Mouse (Mus musculus) layer of hippocampus, adult 2 months (tissue): Measurements from ENCODE around the gene Ada. TPM values are rescaled to one million over a fixed set of nuclear protein-coding genes. Genes with fewer than 3 reads are reported as not detected.

Experiments used
- DNase-seq, 2 experiments: peaks; one replicate each; pipeline ENCODE4 v3.0.0; 2022; ENCODE audit warnings: low spot score in 2 of 2
- H3K27ac ChIP-seq: fragments of 200-600 bp; 2 replicates; pipeline ENCODE4 v1.8.1; 2022
- H3K4me3 ChIP-seq: fragments of 200-600 bp; 2 replicates; pipeline ENCODE4 v1.8.1; 2022; ENCODE audit warnings: mild to moderate bottlenecking
- CTCF ChIP-seq: fragments of 200-600 bp; conservative IDR thresholded peaks from 2 replicates; pipeline ENCODE4 v1.8.1; 2022; ENCODE audit warnings: antibody characterized with exemption, mild to moderate bottlenecking, moderate library complexity
- total RNA-seq, 2 experiments: library from RNA; stranded (reverse); gene quantifications; 2 replicates each; pipeline ENCODE4 v1.2.3; 2021

Ada gene
- total RNA-seq, 2 experiments from 2014 or later: 1.1 to 1.9 TPM

DNA sequence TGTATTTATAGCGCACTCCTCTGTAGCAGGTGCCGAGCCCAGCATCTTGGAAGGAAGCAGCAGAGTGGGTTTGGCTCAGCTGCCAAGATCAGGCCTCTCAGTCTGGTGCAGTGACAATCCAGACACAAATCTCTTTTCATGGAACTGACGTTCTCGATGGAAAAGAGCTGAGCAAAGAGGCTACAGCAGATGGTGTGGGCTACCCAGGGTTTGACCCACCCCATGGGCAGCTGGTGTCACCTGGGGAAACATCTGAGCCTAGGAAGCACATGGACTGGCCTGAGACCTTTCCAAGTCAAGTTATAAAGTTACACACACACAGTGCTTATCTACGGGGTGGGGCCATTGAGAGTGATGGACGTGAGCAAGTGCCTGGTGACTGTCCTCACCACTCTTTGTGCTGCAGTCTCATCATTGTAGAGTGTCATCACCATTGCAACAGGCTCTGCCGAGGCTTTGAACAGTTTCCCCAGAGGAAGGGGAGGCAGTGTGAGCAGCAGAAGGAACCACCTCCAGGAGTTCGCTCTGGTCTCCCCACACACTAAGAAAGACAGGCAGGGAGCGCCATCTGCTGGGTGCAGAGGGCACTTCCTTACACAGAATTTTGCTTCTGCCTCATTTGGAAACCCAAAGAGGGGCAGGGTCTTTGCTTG, 31.0 kb downstream of the Ada start:
- TF ChIP-seq CTCF: peak; percentile 94
- peak; percentile 79 to 86 for DNase-seq
- no peak overlapping the region; the same call in 1 of the 2 replicates for H3K4me3 ChIP-seq
- H3K27ac ChIP-seq: peak overlapping the region; percentile 90

DNA sequence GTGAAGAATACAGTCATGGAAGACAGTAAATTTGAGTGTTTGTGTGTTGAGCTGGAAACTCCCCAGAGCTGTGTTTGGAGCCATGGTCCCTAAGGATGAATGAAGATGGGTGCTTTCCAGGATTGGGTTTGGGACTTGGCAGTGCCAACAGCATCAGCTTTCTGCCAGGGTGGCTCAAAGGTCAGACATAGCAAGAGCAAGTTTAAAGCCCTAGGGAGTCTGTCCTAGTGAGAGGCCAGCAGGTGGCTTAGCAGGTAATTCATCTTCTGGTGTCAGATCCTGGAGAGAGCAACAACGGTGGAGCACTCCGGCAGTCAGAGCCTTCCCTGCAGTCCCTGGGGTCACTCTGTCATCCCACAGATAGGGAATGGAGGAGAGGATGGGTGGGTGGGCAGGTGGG, 31.5 kb downstream of the Ada start:
- peak overlapping the region; percentile 90 for H3K27ac ChIP-seq
- DNase-seq: no peak
- no peak overlapping the region for H3K4me3 ChIP-seq
- no peak for TF ChIP-seq CTCF

- Histone ChIP-seq H3K4me3 (no peak overlapping the region), H3K27ac (peak overlapping the region; percentile 90)
- no peak for TF ChIP-seq CTCF
- DNase-seq: no peak
Observed at GRCm38 (mm10) chr2:163716853-163717252, 33.2 kb downstream of the Ada start.

DNA sequence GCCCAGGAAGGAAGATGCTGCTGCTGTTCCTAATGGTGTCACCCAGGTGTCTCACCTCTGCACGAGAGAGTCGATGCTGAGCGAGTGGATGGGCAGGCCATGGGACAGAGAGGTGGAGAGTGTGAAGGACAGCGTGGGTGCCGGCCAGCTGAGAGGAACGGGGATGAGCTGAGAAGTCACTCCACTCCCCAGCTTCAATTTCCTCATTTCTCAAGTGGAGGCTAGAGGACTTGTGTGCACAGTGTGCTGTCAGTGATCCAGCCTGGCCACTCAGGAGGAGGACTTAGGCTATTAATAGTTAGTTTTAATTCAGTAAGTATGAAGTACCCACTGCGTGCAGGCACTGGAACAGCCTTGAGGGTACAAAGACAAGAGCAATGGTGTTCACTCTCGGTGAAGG, 33.6 kb downstream of the Ada start:
- H3K27ac ChIP-seq: peak overlapping the region; percentile 90
- no peak overlapping the region for H3K4me3 ChIP-seq
- no peak for DNase-seq
- no peak for TF ChIP-seq CTCF

- Histone ChIP-seq H3K4me3 (no peak overlapping the region), H3K27ac (peak overlapping the region; percentile 82)
- no peak for TF ChIP-seq CTCF
- no peak for DNase-seq
Observed at GRCm38 (mm10) chr2:163713340-163713739, 36.7 kb downstream of the Ada start.

DNA sequence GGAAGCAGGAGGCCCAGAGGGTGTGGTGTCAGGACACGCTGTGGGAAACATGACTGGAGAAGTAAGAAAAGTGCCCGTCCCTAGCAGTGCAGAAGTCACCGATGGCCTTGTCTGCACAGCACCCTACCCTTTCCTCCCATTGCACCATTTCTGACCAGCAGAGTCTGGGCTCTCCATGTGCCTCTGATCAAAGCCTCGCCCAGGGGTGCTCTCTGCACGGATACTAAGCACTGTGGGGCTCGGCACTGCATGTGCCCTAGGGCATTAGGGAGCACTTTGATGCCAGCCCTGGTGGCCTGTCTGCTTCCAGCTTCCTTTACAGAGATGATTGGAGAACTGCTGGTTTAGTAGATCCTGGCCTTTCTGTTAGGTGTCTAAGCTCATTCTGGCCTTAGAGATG, 37.2 kb downstream of the Ada start:
- Histone ChIP-seq H3K27ac (peak overlapping the region; percentile 82), H3K4me3 (no peak overlapping the region)
- no peak for DNase-seq
- no peak for TF ChIP-seq CTCF

DNA sequence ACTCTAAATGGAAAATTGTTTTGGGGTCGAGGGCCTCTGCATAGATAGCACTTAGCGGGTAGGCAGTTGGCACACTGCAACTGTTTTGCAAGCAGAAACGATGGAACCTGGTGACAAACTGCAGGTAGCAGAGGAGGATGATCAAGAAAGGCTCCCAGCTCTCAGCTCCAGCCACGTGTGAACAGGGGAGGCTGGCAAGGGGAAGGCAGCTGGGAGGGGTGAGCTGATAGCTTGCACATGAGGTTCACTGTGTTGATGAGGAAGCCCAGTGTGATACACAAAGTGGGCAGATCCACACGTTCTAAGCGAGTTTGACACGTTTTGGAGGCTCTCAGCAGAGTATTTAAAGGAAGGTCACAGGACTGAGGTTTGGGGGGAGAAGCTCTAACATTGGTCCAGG, 37.6 kb downstream of the Ada start:
- Histone ChIP-seq H3K4me3 (no peak overlapping the region), H3K27ac (peak overlapping the region; percentile 82)
- no peak for DNase-seq
- TF ChIP-seq CTCF: no peak

- DNase-seq: no peak
- TF ChIP-seq CTCF: no peak
- Histone ChIP-seq H3K4me3 (no peak overlapping the region), H3K27ac (peak overlapping the region; percentile 82)
Observed at GRCm38 (mm10) chr2:163711368-163711868, 38.6 kb downstream of the Ada start.

GRCm38 (mm10) chr2:163710606-163711159, 39.4 kb downstream of the Ada start:
- DNase-seq: no peak
- no peak for TF ChIP-seq CTCF
- Histone ChIP-seq H3K27ac (peak overlapping the region; percentile 82), H3K4me3 (no peak overlapping the region)

- no peak for TF ChIP-seq CTCF
- H3K4me3 ChIP-seq: no peak overlapping the region
- peak overlapping the region; percentile 82 for H3K27ac ChIP-seq
- DNase-seq: no peak
Observed at GRCm38 (mm10) chr2:163710000-163710399, 40.0 kb downstream of the Ada start.

- no peak for TF ChIP-seq CTCF
- no peak overlapping the region for H3K4me3 ChIP-seq
- DNase-seq: no peak
- no peak overlapping the region for H3K27ac ChIP-seq
Observed at GRCm38 (mm10) chr2:163708763-163709250, 41.2 kb downstream of the Ada start.

- no peak for DNase-seq
- no peak for TF ChIP-seq CTCF
- H3K27ac ChIP-seq: no peak overlapping the region
Observed at GRCm38 (mm10) chr2:163708321-163708720, 41.7 kb downstream of the Ada start.

GRCm38 (mm10) chr2:163703599-163704260, 46.3 kb downstream of the Ada start:
- no peak for TF ChIP-seq CTCF
- no peak for DNase-seq

More at GRCm38 (mm10) chr2:163708321-163708720, 41.7 kb downstream of the Ada start:
- H3K4me3 ChIP-seq: no peak overlapping the region

More at GRCm38 (mm10) chr2:163703599-163704260, 46.3 kb downstream of the Ada start:
- Histone ChIP-seq H3K27ac (peak overlapping the region; percentile 80), H3K4me3 (no peak overlapping the region)
